Mouse (Mus musculus) lung, postnatal 10 days (tissue): ENCODE measurements at regions not wholly inside any gene's neighbourhood (a gene's known extent, or its start where the extent isn't known, plus 50 kb on each side); places are given as distances from the start of the nearest gene placed in this dataset.

Source experiments
- DNase-seq: peaks from one replicate; pipeline ENCODE4 v3.0.0; 2021

- DNase-seq, result no peak
Measured at GRCm38 (mm10) chr1:129219098-129219497, 54.0 kb upstream of the Thsd7b start.

DNA sequence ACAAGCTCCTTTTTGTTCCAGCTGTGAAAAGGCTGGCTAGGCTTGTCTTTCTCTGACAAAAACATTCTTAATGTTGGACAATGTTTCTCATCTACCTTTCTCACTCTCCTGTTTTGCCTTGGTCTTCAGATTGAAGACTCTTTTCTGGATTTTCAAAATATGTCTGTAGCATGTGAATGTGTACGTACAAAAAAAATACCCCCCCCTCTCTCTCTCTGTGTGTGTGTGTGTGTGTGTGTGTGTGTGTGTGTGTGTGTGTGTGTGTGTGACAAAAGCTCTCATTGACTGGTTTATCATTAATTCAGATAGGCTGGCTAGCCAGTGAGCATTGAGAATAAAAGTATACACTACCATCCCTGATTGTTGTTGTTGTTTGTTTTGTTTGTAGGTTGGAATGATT, 64.3 kb upstream of the Thsd7b start:
- DNase-seq, result no peak

DNA sequence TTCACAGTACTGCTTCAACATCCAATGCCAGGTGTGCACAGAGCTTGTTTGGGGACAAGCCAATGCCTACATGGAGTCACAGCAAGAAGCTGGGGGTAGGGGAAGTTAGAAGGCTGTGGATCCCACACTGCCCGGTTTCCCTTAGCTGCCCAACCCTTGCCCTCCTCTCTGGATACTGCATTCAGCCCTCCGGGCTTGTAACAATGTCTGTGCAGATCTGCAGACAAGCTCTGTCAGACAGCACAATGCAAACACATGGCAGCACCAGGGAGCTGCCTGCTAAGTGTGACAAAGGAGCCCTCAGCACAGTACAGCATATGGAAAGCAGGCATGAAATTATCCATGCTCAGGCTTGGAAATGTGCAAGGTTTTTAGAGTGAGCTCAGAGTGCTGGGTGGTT, 64.7 kb upstream of the Thsd7b start:
- no peak for DNase-seq

- DNase-seq, result no peak
Measured at GRCm38 (mm10) chr1:129207674-129208073, 65.4 kb upstream of the Thsd7b start.

DNA sequence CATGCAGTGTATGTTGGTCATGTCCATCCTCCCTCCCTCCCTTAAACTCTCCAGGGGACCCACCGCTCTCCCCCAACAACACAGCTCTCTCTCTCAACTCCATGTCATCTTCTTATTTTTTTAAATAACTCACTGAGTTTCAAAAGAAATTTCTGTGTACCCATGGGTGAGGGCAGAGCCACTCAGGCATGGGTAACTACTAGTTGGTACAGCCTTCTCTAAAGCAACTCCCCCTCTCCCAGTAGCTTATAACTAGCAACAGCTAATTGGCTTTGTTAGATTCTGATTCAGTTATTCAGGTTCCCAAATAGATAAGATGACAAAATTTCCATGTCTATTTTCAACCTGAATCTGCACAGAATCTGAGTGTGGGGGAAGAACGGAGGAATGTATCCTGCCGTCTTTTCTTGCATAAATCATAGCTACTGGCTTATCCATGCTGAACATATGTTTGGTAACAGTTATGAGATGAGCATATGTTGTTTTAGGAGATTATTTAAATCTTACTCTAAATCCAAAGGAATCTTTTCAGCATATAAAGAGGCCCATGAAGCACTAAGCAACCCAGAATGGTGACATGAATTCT, 92.8 kb upstream of the Thsd7b start:
- no peak for DNase-seq

- DNase-seq, result no peak
Measured at GRCm38 (mm10) chr1:129169936-129170335, 103.2 kb upstream of the Thsd7b start.

- peak; percentile 47 for DNase-seq
Measured at GRCm38 (mm10) chr1:129150643-129151042, 122.5 kb upstream of the Thsd7b start.

- no peak for DNase-seq
Measured at GRCm38 (mm10) chr1:129148733-129149388, 124.2 kb upstream of the Thsd7b start.

DNA sequence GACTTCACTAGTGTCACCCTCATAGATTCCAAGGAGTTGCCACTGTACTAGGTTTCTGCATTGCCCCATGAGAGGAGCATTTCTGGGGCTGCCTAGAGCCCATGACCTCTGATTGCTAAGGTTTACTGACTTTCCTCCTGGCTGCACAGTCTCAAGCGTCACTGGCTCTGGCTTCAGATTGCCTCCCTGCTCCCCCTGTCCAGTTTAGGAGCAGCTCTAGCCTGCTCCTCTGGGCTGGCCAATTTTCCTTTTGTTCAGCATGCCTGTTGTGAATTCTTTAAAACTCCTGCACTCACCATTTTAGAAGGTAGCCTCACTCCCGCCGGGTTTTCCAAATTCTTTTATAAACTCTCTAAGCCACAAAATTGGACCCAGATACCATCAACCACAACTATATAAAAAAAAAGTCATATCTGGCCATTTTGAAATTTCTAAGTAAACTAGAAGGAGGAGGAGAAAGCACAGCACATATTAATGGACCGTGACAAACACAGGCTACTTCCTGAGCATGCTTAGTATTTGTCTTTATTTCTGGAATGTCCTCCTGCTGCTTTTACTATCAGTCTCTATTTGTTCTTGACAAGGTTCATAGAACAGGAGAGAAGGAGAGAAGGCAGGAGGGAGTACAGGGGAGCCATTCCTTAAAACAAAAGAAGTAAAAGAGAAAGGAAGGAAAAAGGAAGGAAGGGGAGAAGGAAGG, 126.6 kb upstream of the Thsd7b start:
- DNase-seq, result no peak

GRCm38 (mm10) chr1:129138783-129139182, 134.3 kb upstream of the Thsd7b start:
- no peak for DNase-seq

DNA sequence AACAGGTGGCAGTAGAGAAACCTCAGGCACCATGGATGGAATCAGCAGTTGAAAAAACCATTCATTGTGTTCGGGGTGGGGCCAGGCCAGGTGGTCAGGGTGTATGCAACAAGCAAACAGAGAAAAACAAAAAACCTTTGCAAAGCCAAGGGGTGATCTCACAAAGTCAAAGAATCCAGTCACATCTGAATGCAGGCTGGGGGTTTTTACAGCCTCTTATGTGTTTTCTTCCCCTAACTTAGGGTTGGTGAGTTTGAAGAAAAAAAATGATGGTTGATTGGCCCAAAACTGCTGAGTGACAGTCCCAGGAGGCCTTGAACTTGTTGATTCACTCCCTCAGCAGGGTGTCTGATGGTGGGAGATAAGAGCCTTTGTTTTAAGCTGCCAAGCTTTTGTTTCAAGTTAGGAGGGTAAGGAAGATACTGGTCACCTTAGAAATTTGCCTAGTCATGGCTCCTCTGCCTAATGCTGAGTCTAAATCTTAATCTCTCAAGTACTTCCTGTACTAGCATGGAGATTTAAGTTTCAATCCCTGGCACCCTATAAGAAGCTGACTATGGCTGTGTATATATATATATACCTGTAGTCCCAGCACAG, 166.0 kb upstream of the Thsd7b start:
- DNase-seq, result no peak

GRCm38 (mm10) chr1:129100997-129101396, 172.1 kb upstream of the Thsd7b start:
- DNase-seq, result no peak

- no peak for DNase-seq
Measured at GRCm38 (mm10) chr1:129078274-129078673, 194.8 kb upstream of the Thsd7b start.

- peak; percentile 36 for DNase-seq
Measured at GRCm38 (mm10) chr1:129057182-129057581, 215.9 kb upstream of the Thsd7b start.

- no peak for DNase-seq
Measured at GRCm38 (mm10) chr1:129055252-129055651, 217.8 kb upstream of the Thsd7b start.

DNA sequence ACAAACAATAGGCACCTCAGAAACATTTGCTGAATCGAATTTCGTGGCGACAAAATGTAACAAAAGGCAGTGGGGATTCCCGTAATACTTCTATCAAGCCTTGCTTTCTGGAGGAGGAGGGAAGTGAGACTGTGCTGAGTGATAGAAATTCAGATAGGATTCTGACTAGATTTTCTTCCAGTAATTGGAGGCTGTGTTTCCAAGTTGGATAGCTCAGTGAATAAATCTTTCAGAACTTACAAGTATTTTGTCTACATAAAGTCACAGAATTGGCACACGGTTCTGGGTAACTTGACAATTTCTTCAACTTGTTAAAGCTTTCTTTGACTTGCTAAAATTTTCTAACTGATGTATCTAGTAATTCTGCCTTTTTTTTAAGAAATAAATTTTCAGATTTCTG, 239.4 kb upstream of the Thsd7b start:
- no peak for DNase-seq

DNA sequence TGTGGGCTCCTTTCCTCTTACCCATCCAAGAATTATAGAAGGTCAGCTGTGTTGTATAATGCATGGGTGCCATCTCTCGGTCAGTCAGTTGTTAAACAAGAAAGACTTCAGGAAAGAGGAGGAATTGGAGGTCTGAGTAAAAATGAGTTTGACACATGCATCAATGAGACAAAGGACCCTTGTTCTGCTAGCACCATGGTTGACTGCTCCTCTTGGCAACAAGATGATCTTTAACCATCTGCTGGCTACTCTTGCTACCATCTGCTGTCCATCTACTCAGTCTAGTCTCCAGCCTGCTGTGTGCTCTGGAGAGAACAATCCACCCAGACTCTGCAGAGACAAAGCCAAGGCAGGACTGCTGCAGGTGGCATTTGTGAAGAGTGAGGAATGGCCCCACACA, 267.2 kb upstream of the Thsd7b start:
- DNase-seq, result no peak

GRCm38 (mm10) chr1:129002286-129002685, 270.8 kb upstream of the Thsd7b start:
- no peak for DNase-seq

DNA sequence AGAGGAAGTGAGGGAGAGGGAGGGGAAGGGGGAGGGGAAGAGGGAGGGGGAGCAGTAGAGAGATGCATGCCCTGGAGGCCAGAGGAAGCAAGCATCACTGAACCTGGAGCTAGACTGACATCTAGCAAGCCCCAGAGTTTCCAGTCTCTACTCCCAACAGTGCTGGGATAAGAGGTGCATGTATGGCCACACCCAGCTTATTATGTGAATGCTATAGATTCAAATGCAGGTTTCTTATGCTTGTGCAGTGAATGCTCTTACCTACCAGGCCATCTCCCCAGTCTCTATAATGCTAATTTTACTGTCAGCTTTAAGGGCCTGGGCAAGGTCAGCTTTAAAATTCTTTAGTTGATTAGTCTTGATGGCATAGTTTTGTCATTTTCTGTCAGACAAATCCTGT, 271.3 kb upstream of the Thsd7b start:
- DNase-seq, result no peak

- DNase-seq, result no peak
Measured at GRCm38 (mm10) chr1:128999741-129000517, 273.2 kb upstream of the Thsd7b start.

- no peak for DNase-seq
Measured at GRCm38 (mm10) chr1:128994655-128995054, 278.4 kb upstream of the Thsd7b start.

DNA sequence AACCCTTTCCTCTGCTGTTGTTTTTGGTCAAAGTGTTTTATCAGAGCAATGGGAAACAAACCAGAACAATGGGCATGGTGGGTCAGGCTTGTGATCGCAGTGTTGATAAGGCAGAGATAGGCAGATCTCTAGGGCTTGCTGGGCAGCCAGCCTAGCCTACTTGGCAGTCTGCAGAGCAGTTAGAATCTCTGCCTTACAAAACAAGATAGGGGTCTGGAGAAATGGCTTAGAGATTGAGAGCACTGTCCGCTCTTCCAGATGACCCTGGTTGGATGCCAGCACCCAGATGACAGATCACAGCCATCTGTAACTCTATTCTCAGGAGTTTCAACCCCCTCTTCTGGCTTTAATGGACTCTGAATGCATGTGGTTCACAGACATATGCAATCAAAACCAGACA, 289.7 kb upstream of the Thsd7b start:
- peak; percentile 8 for DNase-seq

GRCm38 (mm10) chr1:128975586-128975985, 297.5 kb upstream of the Thsd7b start:
- DNase-seq, result no peak
